8 mouse cellular contexts compared by ENCODE assay signal in the genomic region with DNA sequence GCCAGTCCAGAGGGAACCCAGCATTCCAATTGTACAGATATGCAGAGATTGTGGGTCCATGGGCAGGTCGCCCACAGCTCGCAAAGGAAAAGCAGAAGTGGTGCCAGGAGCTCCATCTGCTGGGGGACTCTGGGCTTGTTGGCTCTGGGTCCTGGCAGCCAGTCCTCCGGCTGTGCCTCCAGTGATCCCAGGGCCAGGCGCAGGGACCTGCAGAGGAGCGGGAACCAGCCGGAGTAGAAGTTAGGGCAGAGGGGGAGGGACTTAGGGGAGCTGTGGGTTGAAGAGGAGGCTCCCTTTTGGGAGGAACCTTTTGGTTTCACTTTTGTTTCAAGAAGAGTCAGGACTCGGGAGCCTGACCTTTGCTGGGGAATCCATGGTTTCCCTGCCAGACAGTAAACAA. TPM values are rescaled to one million over a fixed set of nuclear protein-coding genes. Genes with fewer than 3 reads are reported as not detected.
DNase-seq lines count a peak whose midpoint lies in the region; ATAC-seq and TF ChIP-seq lines count a peak whose summit lies in the region.

No protein-coding gene starts in this region.

- peak overlapping the region; percentile 24; the same call in 1 of the 2 replicates for H3K4me3 ChIP-seq in heart, embryonic 12.5 days
- H3K4me3 ChIP-seq in liver, embryonic 14.5 days (ENCODE audit: insufficient read depth in 1 of 2, low read depth in 2 of 2, low read length in 2 of 2), result no peak overlapping the region
- peak overlapping the region; percentile 58 for H3K4me3 ChIP-seq in spleen, adult 2 months (ENCODE audit: extremely low read depth, insufficient read depth, insufficient read length)
- H3K4me3 ChIP-seq in hindbrain, embryonic 13.5 days, result no peak overlapping the region

- no peak for TF ChIP-seq EP300 in liver, embryonic 14.5 days (IDR thresholded peaks at IDR 0.05; ENCODE audit: low read depth)

- H3K9ac ChIP-seq in heart, embryonic 12.5 days, result no peak overlapping the region
- H3K9ac ChIP-seq in liver, embryonic 14.5 days (replicated peaks), result no peak overlapping the region
- no peak overlapping the region for H3K9ac ChIP-seq in hindbrain, embryonic 13.5 days

- TF ChIP-seq CTCF in brain, embryonic 14.5 days (IDR thresholded peaks at IDR 0.05; ENCODE audit: borderline replicate concordance, extremely low read depth, insufficient read depth, insufficient read length), result no peak
- TF ChIP-seq CTCF in liver, embryonic 14.5 days (IDR thresholded peaks at IDR 0.05; ENCODE audit: low read depth), result peak; percentile 10; the same call in 1 of the 2 replicates
- no peak for TF ChIP-seq CTCF in spleen, adult 2 months (IDR thresholded peaks at IDR 0.05; ENCODE audit: extremely low read depth, insufficient read depth, insufficient read length, insufficient replicate concordance)

- peaks cover 21% of the 10 kb centered on the region for H3K9me3 ChIP-seq in heart, embryonic 12.5 days (replicated peaks)
- H3K9me3 ChIP-seq in liver, embryonic 14.5 days (ENCODE audit: control insufficient read depth, low read length), result no peaks in the 10 kb centered on the region
- peaks cover 15% of the 10 kb centered on the region for H3K9me3 ChIP-seq in hindbrain, embryonic 13.5 days

- no peak overlapping the region for H3K27ac ChIP-seq in heart, embryonic 12.5 days (ENCODE audit: poor library complexity, severe bottlenecking)
- H3K27ac ChIP-seq in liver, embryonic 14.5 days, result no peak overlapping the region
- no peak overlapping the region for H3K27ac ChIP-seq in spleen, adult 2 months (ENCODE audit: insufficient read depth, low read length)
- H3K27ac ChIP-seq in hindbrain, embryonic 13.5 days, result no peak overlapping the region

- no peaks in the 10 kb centered on the region for H3K27me3 ChIP-seq in heart, embryonic 12.5 days (replicated peaks)
- H3K27me3 ChIP-seq in liver, embryonic 14.5 days (ENCODE audit: control insufficient read depth, insufficient read depth, low read length), result no peaks in the 10 kb centered on the region
- H3K27me3 ChIP-seq in spleen, adult 2 months (ENCODE audit: control insufficient read depth, insufficient read depth, low read length), result no peaks in the 10 kb centered on the region
- H3K27me3 ChIP-seq in hindbrain, embryonic 13.5 days, result no peaks in the 10 kb centered on the region

- 53% methylated on average over 7 of the region's 7 CpGs for WGBS in heart, embryonic 12.5 days
- 36% methylated on average over 7 of the region's 7 CpGs for WGBS in liver, embryonic 14.5 days (ENCODE audit: insufficient replicate concordance)
- 31% methylated on average over 7 of the region's 7 CpGs for WGBS in spleen, adult 2 months
- 70% methylated on average over 7 of the region's 7 CpGs for WGBS in hindbrain, embryonic 13.5 days

- H3K36me3 ChIP-seq in heart, embryonic 12.5 days, result no peaks in the 10 kb centered on the region
- H3K36me3 ChIP-seq in liver, embryonic 14.5 days (replicated peaks; ENCODE audit: control insufficient read depth, insufficient read depth, low read depth), result no peaks in the 10 kb centered on the region
- H3K36me3 ChIP-seq in spleen, adult 2 months (ENCODE audit: control insufficient read depth, insufficient read depth, low read length), result no peaks in the 10 kb centered on the region
- no peaks in the 10 kb centered on the region for H3K36me3 ChIP-seq in hindbrain, embryonic 13.5 days

- no peak for TF ChIP-seq POLR2A in brain, embryonic 14.5 days (IDR thresholded peaks at IDR 0.05; ENCODE audit: borderline replicate concordance, extremely low read depth, insufficient read depth, insufficient read length, poor library complexity, severe bottlenecking)
- no peak for TF ChIP-seq POLR2A in spleen, adult 2 months (IDR thresholded peaks at IDR 0.05; ENCODE audit: low read depth, low read length)

- DNase-seq in thymus, postnatal 14 days, result peak; percentile 4
- DNase-seq in thymus, postnatal 36 days, result no peak
- peak; percentile 1 for DNase-seq in brain, embryonic 14.5 days (ENCODE audit: low read depth)
- no peak for DNase-seq in liver, embryonic 14.5 days (ENCODE audit: low read depth in 3 of 3, low spot score in 3 of 3)
- DNase-seq in spleen, adult 2 months (ENCODE audit: low read depth in 1 of 2, low spot score in 2 of 2), result peak; percentile 15 to 23
- DNase-seq in left cerebral cortex, adult 8-10 months (ENCODE audit: low spot score in 2 of 2), result no peak

- ATAC-seq in heart, embryonic 12.5 days (ENCODE audit: insufficient number of reproducible peaks, low FRiP score), result no peak
- no peak for ATAC-seq in liver, embryonic 14.5 days (ENCODE audit: insufficient read depth)
- no peak; the same call in 1 of the 2 replicates for ATAC-seq in hindbrain, embryonic 13.5 days (ENCODE audit: low FRiP score)

- H3K4me2 ChIP-seq in heart, embryonic 12.5 days, result peak overlapping the region; percentile 34
- H3K4me2 ChIP-seq in liver, embryonic 14.5 days (ENCODE audit: low read depth), result no peak overlapping the region
- H3K4me2 ChIP-seq in hindbrain, embryonic 13.5 days, result no peak overlapping the region

- no peaks in the 10 kb centered on the region for H3K4me1 ChIP-seq in heart, embryonic 12.5 days (replicated peaks)
- no peaks in the 10 kb centered on the region for H3K4me1 ChIP-seq in liver, embryonic 14.5 days (replicated peaks; ENCODE audit: control insufficient read depth in 2 of 2, insufficient read depth in 2 of 2, low read length in 1 of 2)
- H3K4me1 ChIP-seq in spleen, adult 2 months (ENCODE audit: control insufficient read depth, insufficient read depth, insufficient read length), result no peaks in the 10 kb centered on the region
- no peaks in the 10 kb centered on the region for H3K4me1 ChIP-seq in hindbrain, embryonic 13.5 days (replicated peaks)

RNA-seq across cellular contexts. Expression of a gene that starts 28.2 kb away (rescaled TPM):
- polyA plus RNA-seq in brain, embryonic 14.5 days (2012; rRNA removed), result not detected in 2 replicates
- polyA plus RNA-seq in heart, embryonic 12.5 days (2016; fragmentation: Nextera tagmentation; extraction: Ambion mirVana), result not detected in 2 replicates
- polyA plus RNA-seq in liver, embryonic 14.5 days (2012; rRNA removed), result not detected in 2 replicates
- not detected in 2 replicates for polyA plus RNA-seq in liver, embryonic 14.5 days (2014; fragmentation: Nextera tagmentation; extraction: Ambion mirVana)
- not detected in 2 replicates for polyA plus RNA-seq in spleen, adult 2 months (2012; rRNA removed)
- polyA plus RNA-seq in hindbrain, embryonic 13.5 days (2015; fragmentation: Nextera tagmentation; extraction: Ambion mirVana), result 0.12 TPM in 1 of 2 replicates, not detected in the other
- not detected for total RNA-seq in left cerebral cortex, adult 8-10 months (2022)

RNA-seq across cellular contexts. Expression of a gene that starts 51.6 kb away (rescaled TPM):
- polyA plus RNA-seq in brain, embryonic 14.5 days (2012; rRNA removed), result 12.5 and 15.9 TPM in 2 replicates
- polyA plus RNA-seq in heart, embryonic 12.5 days (2016; fragmentation: Nextera tagmentation; extraction: Ambion mirVana), result 2.9 and 3.3 TPM in 2 replicates
- polyA plus RNA-seq in liver, embryonic 14.5 days (2012; rRNA removed), result 4.6 and 6.1 TPM in 2 replicates
- 1.7 and 2.3 TPM in 2 replicates for polyA plus RNA-seq in liver, embryonic 14.5 days (2014; fragmentation: Nextera tagmentation; extraction: Ambion mirVana)
- 56.9 and 65.3 TPM in 2 replicates for polyA plus RNA-seq in spleen, adult 2 months (2012; rRNA removed)
- 1.6 and 2.2 TPM in 2 replicates for polyA plus RNA-seq in hindbrain, embryonic 13.5 days (2015; fragmentation: Nextera tagmentation; extraction: Ambion mirVana)
- 1 to 10 TPM; 2.9 to 7.3 (median 4.9) TPM for total RNA-seq in left cerebral cortex, adult 8-10 months (2022)

Comparison
In these comparisons a context has a peak if more than half of its experiments do, and no peak if none do; other contexts are left out.
1. DNase-seq: peak in thymus, postnatal 14 days (single experiment), brain, embryonic 14.5 days (single experiment) and spleen, adult 2 months (2 of 2); none in thymus, postnatal 36 days (0 of 2), liver, embryonic 14.5 days (0 of 3) and left cerebral cortex, adult 8-10 months (0 of 2).
2. H3K4me3 ChIP-seq: peak in heart, embryonic 12.5 days (single experiment) and spleen, adult 2 months (single experiment); none in liver, embryonic 14.5 days (0 of 2) and hindbrain, embryonic 13.5 days (single experiment).